Mouse (Mus musculus) cortical plate, adult 2 months (tissue): Measurements from ENCODE around the gene Irgm2.

Source experiments
- CTCF ChIP-seq: fragments of 200-500 bp; IDR thresholded peaks from 2 replicates; pipeline ENCODE4 v1.5.1; 2011; ENCODE audit warnings: mild to moderate bottlenecking, control low read depth, low read length; ENCODE audit not compliant: insufficient read depth; ENCODE audit errors: extremely low read depth
- POLR2A ChIP-seq: fragments of 200-500 bp; IDR thresholded peaks from 2 replicates; pipeline ENCODE4 v1.6.1; 2011; ENCODE audit warnings: mild to moderate bottlenecking, low read length, control low read depth; ENCODE audit not compliant: insufficient read depth; ENCODE audit errors: extremely low read depth

GRCm38 (mm10) chr11:58225655-58226054, 26.2 kb downstream of the Irgm2 start:
- TF ChIP-seq POLR2A = no peak
- peak; percentile 96 for TF ChIP-seq CTCF
